25 mouse cellular contexts compared by ENCODE assay signal in genomic region chr1:37379536-37379935, GRCm38 (mm10). TPM values are rescaled to one million over a fixed set of nuclear protein-coding genes. Genes with fewer than 3 reads are reported as not detected.
DNase-seq lines count a peak whose midpoint lies in the region; ATAC-seq lines count a peak whose summit lies in the region.
"Had no signal": no experiment of that assay in that cellular context is flagged by ENCODE, and none has a peak within 500 bp of the region (broad histone marks: within the 10 kb centered on the region; RNA-seq: fewer than 3 reads in every experiment).

No protein-coding gene starts in this region.

- no peak overlapping the region for H3K4me3 ChIP-seq in embryonic facial prominence, embryonic 11.5 days (ENCODE audit: low read depth, low read length)
- no peak overlapping the region for H3K4me3 ChIP-seq in embryonic facial prominence, embryonic 10.5 days
- no peak overlapping the region for H3K4me3 ChIP-seq in stomach, embryonic 16.5 days (replicated peaks; ENCODE audit: low read length)
- H3K4me3 ChIP-seq: forebrain, embryonic 15.5 days; heart, adult 2 months; kidney, embryonic 15.5 days; midbrain, embryonic 10.5 days; myocyte; neural tube, embryonic 13.5 days had no signal

- no peak overlapping the region for H3K9ac ChIP-seq in embryonic facial prominence, embryonic 11.5 days (replicated peaks; ENCODE audit: low read length)
- H3K9ac ChIP-seq in stomach, embryonic 16.5 days (ENCODE audit: low read length): no peak overlapping the region
- H3K9ac ChIP-seq: forebrain, embryonic 15.5 days; kidney, embryonic 15.5 days; liver, embryonic 14.5 days; neural tube, embryonic 13.5 days had no signal

- no peak for DNase-seq in embryonic facial prominence, embryonic 11.5 days (ENCODE audit: low spot score)
- no peak for DNase-seq in embryonic facial prominence, embryonic 10.5 days (ENCODE audit: low spot score)
- DNase-seq in lung, postnatal 10 days: peak; percentile 18
- DNase-seq in lung, adult 18-20 months: no peak
- DNase-seq in cerebellum, adult 9-11 months: peak; percentile 72
- DNase-seq in spleen, postnatal 36 days (ENCODE audit: low spot score in 2 of 2): no peak
- DNase-seq: adrenal gland, adult 8-10 months; gastrocnemius, postnatal 36 days; heart, adult 2 months; kidney, adult 11 months; kidney, postnatal 4 days; retina, postnatal 1 day; right cerebral cortex, postnatal 25 days; spleen, adult 18-20 months; thymus, adult 2 months; thymus, postnatal 4 days had no signal

- H3K9me3 ChIP-seq in embryonic facial prominence, embryonic 11.5 days (replicated peaks; ENCODE audit: control insufficient read depth, low read length): no peaks in the 10 kb centered on the region
- H3K9me3 ChIP-seq in embryonic facial prominence, embryonic 10.5 days: no peaks in the 10 kb centered on the region
- H3K9me3 ChIP-seq in stomach, embryonic 16.5 days (replicated peaks; ENCODE audit: control insufficient read depth, low read length): no peaks in the 10 kb centered on the region
- H3K9me3 ChIP-seq: forebrain, embryonic 15.5 days; kidney, embryonic 15.5 days; midbrain, embryonic 10.5 days; neural tube, embryonic 13.5 days had no signal

- H3K27ac ChIP-seq in embryonic facial prominence, embryonic 11.5 days (replicated peaks; ENCODE audit: low read depth, low read length): no peak overlapping the region
- no peak overlapping the region for H3K27ac ChIP-seq in embryonic facial prominence, embryonic 10.5 days (replicated peaks)
- no peak overlapping the region for H3K27ac ChIP-seq in stomach, embryonic 16.5 days (ENCODE audit: low read length)
- H3K27ac ChIP-seq: forebrain, embryonic 15.5 days; heart, adult 2 months; kidney, embryonic 15.5 days; liver, embryonic 14.5 days; midbrain, embryonic 10.5 days; neural tube, embryonic 13.5 days had no signal

- ATAC-seq in embryonic facial prominence, embryonic 11.5 days (replicated peaks; ENCODE audit: insufficient number of reproducible peaks, low FRiP score, low TSS enrichment, low read depth): peak; percentile 67; the same call in 1 of the 2 replicates
- peak; percentile 39; the same call in 1 of the 2 replicates for ATAC-seq in stomach, embryonic 16.5 days (ENCODE audit: insufficient read depth, low FRiP score)
- ATAC-seq: activated CD4-positive, CD25-positive, alpha-beta regulatory T cell, adult 4 months; forebrain, embryonic 15.5 days; midbrain, embryonic 16.5 days had no signal

- H3K4me1 ChIP-seq in embryonic facial prominence, embryonic 11.5 days (ENCODE audit: control insufficient read depth, insufficient read depth, low read length): no peaks in the 10 kb centered on the region
- peaks cover 6% of the 10 kb centered on the region for H3K4me1 ChIP-seq in embryonic facial prominence, embryonic 10.5 days
- no peaks in the 10 kb centered on the region for H3K4me1 ChIP-seq in stomach, embryonic 16.5 days (ENCODE audit: control insufficient read depth, insufficient read depth, low read length)
- H3K4me1 ChIP-seq: forebrain, embryonic 15.5 days; kidney, embryonic 15.5 days; midbrain, embryonic 10.5 days; neural tube, embryonic 13.5 days had no signal

- no peak overlapping the region for H3K4me2 ChIP-seq in embryonic facial prominence, embryonic 11.5 days (ENCODE audit: low read depth, low read length)
- H3K4me2 ChIP-seq in stomach, embryonic 16.5 days (ENCODE audit: low read depth, low read length): no peak overlapping the region
- H3K4me2 ChIP-seq: forebrain, embryonic 15.5 days; kidney, embryonic 15.5 days; neural tube, embryonic 13.5 days had no signal

- no peaks in the 10 kb centered on the region for H3K27me3 ChIP-seq in embryonic facial prominence, embryonic 11.5 days (ENCODE audit: control insufficient read depth, insufficient read depth, low read length)
- H3K27me3 ChIP-seq in embryonic facial prominence, embryonic 10.5 days (replicated peaks; ENCODE audit: low read depth, poor library complexity, severe bottlenecking): no peaks in the 10 kb centered on the region
- H3K27me3 ChIP-seq in stomach, embryonic 16.5 days (ENCODE audit: control insufficient read depth, insufficient read depth, low read length): no peaks in the 10 kb centered on the region
- H3K27me3 ChIP-seq: forebrain, embryonic 15.5 days; kidney, embryonic 15.5 days; neural tube, embryonic 13.5 days had no signal

- 70% methylated on average over 4 of the region's 4 CpGs for WGBS in embryonic facial prominence, embryonic 11.5 days
- 69% methylated on average over 4 of the region's 4 CpGs for WGBS in embryonic facial prominence, embryonic 10.5 days
- WGBS in stomach, embryonic 16.5 days: 33% methylated on average over 4 of the region's 4 CpGs

- no peaks in the 10 kb centered on the region; the same call in 1 of the 2 replicates for H3K36me3 ChIP-seq in embryonic facial prominence, embryonic 11.5 days (replicated peaks; ENCODE audit: control insufficient read depth, insufficient read depth, low read depth, low read length)
- H3K36me3 ChIP-seq in embryonic facial prominence, embryonic 10.5 days (replicated peaks): peaks cover 23% of the 10 kb centered on the region
- 0 out of 2 replicates have a peak, but pooled peaks cover 4% of the 10 kb centered on the region for H3K36me3 ChIP-seq in stomach, embryonic 16.5 days (ENCODE audit: control insufficient read depth, insufficient read depth, low read length)

RNA-seq across cellular contexts. Expression of gene Coa5, which starts 50.4 kb away (rescaled TPM):
- 62.6 and 63.5 TPM in 2 replicates for polyA plus RNA-seq in embryonic facial prominence, embryonic 11.5 days (2014; fragmentation: Nextera tagmentation; extraction: Ambion mirVana)
- 59.2 and 61.7 TPM in 2 replicates for polyA plus RNA-seq in embryonic facial prominence, embryonic 10.5 days (2016; fragmentation: Nextera tagmentation; extraction: Ambion mirVana)
- 47.7 and 52.3 TPM in 2 replicates for polyA plus RNA-seq in stomach, embryonic 16.5 days (2015; fragmentation: Nextera tagmentation; extraction: Ambion mirVana)

RNA-seq across cellular contexts. Expression of gene Unc50, which starts 50.4 kb away (rescaled TPM):
- polyA plus RNA-seq in embryonic facial prominence, embryonic 11.5 days (2014; fragmentation: Nextera tagmentation; extraction: Ambion mirVana): 122 and 127 TPM in 2 replicates
- polyA plus RNA-seq in embryonic facial prominence, embryonic 10.5 days (2016; fragmentation: Nextera tagmentation; extraction: Ambion mirVana): 105 and 109 TPM in 2 replicates
- polyA plus RNA-seq in stomach, embryonic 16.5 days (2015; fragmentation: Nextera tagmentation; extraction: Ambion mirVana): 123 and 131 TPM in 2 replicates

Comparison
In these comparisons a context has a peak if more than half of its experiments do, and no peak if none do; other contexts are left out.
1. DNase-seq: peak in lung, postnatal 10 days (single experiment) and cerebellum, adult 9-11 months (single experiment); none in embryonic facial prominence, embryonic 11.5 days (single experiment), embryonic facial prominence, embryonic 10.5 days (single experiment), lung, adult 18-20 months (0 of 2) and spleen, postnatal 36 days (0 of 2).